Mouse (Mus musculus): Measurements from ENCODE around the gene Rgs7bp. TPM values are rescaled to one million over a fixed set of nuclear protein-coding genes. Genes with fewer than 3 reads are reported as not detected.

Gene Rgs7bp
- polyA plus RNA-seq (2014; fragmentation: Illumina TruSeq; extraction: RNeasy Lipid Tissue Mini Kit (QIAGEN cat#74804); ENCODE audit: low replicate concordance) = 7.4 TPM

DNA sequence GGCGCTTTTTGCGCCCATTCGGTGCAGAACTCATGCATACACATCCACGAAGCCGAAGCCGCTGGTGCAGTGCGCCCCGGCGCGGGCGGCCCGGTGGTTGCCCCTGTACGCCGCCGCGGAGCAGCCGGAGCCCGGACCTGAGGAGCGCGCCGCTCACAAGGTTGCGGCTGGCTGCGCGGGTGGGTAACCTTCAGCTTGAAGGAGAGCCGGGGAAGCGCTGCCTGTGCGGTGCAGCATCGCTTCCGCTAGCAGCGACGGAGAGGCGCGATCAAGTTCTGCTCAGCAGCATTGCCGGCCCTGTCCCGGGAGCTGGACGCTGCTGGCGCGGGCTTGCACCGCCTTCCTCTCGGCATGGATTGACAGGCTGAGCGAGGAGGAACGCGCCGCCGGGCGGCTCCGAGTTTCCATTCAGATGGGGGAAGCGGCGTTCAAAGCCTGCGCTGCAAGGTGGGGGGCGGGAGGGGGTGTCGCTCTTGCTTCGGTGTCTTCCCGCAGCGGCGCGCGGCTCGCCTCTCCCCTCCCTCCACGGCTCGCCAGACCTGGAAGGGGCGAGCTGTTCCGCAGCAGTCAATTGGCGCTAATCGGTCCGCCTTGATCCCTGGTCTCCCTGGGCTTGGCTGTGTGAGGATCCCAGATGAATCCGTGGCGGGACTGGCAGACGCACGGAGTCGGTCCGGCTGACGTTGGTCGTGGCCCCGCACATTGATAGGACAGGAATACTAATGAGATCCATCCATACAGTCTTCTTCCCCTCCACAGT lies at the start of gene Rgs7bp:
Gene Rgs7bp, minus strand, starts transcription at position 750 of the 760 bp plus-strand sequence.

DNA sequence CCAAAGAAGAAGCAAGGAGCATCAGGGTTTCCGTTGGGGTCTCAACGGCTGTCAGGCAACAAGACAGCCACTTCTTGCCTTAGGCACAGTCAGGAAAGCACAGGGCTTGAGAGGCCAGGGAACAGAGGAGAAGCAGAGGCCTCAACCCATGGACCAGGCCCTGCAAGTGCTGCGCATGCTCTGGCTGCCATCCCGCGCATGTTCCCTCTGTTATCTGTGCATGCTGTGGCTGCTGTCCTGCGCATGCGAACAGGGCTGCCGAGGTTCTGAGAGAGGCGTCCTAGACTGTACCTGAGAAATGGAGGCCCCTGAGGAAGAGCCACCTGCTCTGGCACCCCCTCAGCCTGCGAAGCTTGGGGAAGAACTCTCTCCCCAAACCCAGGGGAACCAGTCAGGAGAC lies 27.1 kb upstream of the Rgs7bp start, which contains the start of gene 4933425L06Rik:
Gene 4933425L06Rik, plus strand, starts transcription at position 261 of the 400 bp plus-strand sequence.

Other genes starting within 250 kb of the Rgs7bp start
- 17.4 TPM for gene Cwc27, start 237.8 kb downstream of the Rgs7bp start, polyA plus RNA-seq (2014; fragmentation: Illumina TruSeq; extraction: RNeasy Lipid Tissue Mini Kit (QIAGEN cat#74804); ENCODE audit: low replicate concordance)
- gene Shisal2b, start 191.0 kb downstream of the Rgs7bp start, polyA plus RNA-seq (2014; fragmentation: Illumina TruSeq; extraction: RNeasy Lipid Tissue Mini Kit (QIAGEN cat#74804); ENCODE audit: low replicate concordance) = 1.2 TPM
- not detected for gene 4933425L06Rik, start 27.2 kb upstream of the Rgs7bp start, polyA plus RNA-seq (2014; fragmentation: Illumina TruSeq; extraction: RNeasy Lipid Tissue Mini Kit (QIAGEN cat#74804); ENCODE audit: low replicate concordance)
- gene Rnf180, start 239.9 kb upstream of the Rgs7bp start, polyA plus RNA-seq (2014; fragmentation: Illumina TruSeq; extraction: RNeasy Lipid Tissue Mini Kit (QIAGEN cat#74804); ENCODE audit: low replicate concordance) = 1.3 TPM